Mouse (Mus musculus) splenic B cell, adult 2 months (primary cell): Measurements from ENCODE around the gene Rab4a.

Source experiments
- DNase-seq: peaks from one replicate; pipeline ENCODE4 v3.0.0-alpha.2; 2011; ENCODE audit warnings: low read depth, low spot score
- H3K27me3 ChIP-seq: 2 replicates; pipeline ENCODE4 v1.6.1; 2012; ENCODE audit warnings: mild to moderate bottlenecking, low read length, moderate library complexity, mixed read lengths; ENCODE audit not compliant: control insufficient read depth, poor library complexity, insufficient read depth, severe bottlenecking
- H3K36me3 ChIP-seq: 2 replicates; pipeline ENCODE4 v1.6.1; 2012; ENCODE audit warnings: mild to moderate bottlenecking, low read length, moderate library complexity, mixed read lengths; ENCODE audit not compliant: control insufficient read depth, poor library complexity, insufficient read depth, severe bottlenecking

Gene Rab4a

DNA sequence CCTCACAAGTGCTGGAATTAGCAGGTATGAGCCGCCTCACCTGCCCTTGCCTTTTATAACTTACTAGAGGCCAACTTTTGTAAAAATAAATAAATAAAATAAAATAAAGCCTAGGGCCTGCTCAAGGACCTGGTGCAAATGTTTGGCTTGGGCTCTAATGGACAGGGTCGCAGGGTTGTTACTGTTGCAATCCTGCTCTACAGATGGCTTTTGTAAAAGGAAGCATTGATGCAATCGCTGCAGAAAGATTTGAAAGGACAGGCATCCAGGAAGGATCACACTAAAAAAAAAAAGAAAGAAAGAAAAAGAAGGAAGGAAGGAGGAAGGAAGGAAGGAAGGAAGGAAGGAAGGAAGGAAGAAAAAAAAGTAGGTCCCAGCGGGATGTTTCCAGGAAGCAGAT is 54.6 kb downstream of the Rab4a start:
- no peak for DNase-seq
- H3K27me3 ChIP-seq: no peaks in the 10 kb centered on the region
- no peaks in the 10 kb centered on the region for H3K36me3 ChIP-seq

DNA sequence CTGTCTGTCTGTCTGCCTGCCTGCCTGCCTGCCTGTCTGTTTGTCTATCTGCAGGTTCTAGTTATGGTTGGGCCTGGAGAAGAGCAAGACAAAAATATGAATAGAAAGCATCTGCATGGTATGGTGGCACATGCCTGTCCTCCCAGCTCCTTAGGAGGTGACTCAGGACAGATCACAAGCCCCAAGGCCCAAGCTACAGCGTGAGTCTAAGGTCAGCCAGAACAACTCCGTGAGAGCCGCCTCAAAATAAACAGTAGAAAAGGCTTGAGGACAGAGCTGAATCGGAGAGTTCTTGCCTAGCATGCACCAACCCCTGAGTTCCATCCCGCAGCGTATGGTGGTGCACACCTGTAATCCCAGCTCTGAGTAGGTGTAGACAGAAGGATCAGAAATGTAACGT is 60.0 kb downstream of the Rab4a start:
- DNase-seq: no peak
- no peaks in the 10 kb centered on the region for H3K27me3 ChIP-seq
- no peaks in the 10 kb centered on the region for H3K36me3 ChIP-seq

- Histone ChIP-seq H3K36me3 (no peaks in the 10 kb centered on the region), H3K27me3 (no peaks in the 10 kb centered on the region)
- DNase-seq: no peak
These were observed 61.2 kb downstream of the Rab4a start for GRCm38 (mm10) chr8:123866971-123867370.

DNA sequence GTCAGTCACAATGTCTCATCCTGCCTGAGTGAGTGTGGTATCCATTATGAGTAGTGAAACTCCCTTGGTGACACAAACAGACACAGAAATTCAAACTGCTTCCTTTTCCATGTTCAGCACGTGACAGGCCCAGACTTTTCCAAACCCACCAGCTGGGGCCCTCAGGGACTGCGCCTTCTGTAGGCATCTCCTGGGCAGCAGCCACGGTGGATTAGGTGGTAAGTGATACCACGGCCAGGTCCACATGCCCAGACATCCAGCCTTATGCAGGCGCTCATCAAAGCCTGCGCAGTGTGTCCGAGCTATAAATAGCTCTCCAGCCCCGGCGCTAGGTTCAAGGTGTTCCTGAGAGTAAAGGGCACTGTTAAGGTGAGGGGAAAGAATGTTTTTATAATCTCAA is 66.3 kb downstream of the Rab4a start:
- Histone ChIP-seq H3K36me3 (no peaks in the 10 kb centered on the region), H3K27me3 (no peaks in the 10 kb centered on the region)
- no peak for DNase-seq

DNA sequence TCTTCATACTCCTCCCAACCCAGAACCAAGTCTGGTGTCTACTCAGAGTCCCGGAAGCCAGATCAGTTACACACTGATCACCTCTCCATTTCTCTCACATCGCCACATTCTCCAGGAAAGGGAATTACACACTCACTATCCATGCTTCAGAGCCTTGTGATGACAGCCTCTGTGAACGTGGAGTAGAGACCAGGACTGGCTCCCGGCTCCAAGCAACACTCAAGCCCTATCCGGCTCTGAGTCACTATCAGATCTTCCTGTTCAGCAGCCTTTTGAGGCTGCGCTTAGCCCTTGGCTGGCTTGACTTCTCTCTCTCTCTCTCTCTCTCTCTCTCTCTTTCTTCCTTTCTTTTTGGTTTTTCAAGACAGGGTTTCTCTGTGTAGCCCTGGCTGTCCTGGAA is 67.6 kb downstream of the Rab4a start:
- Histone ChIP-seq H3K27me3 (no peaks in the 10 kb centered on the region), H3K36me3 (no peaks in the 10 kb centered on the region)
- no peak for DNase-seq

GRCm38 (mm10) chr8:123874324-123874723 is 68.5 kb downstream of the Rab4a start:
- DNase-seq: no peak
- H3K36me3 ChIP-seq: no peaks in the 10 kb centered on the region
- no peaks in the 10 kb centered on the region for H3K27me3 ChIP-seq

DNA sequence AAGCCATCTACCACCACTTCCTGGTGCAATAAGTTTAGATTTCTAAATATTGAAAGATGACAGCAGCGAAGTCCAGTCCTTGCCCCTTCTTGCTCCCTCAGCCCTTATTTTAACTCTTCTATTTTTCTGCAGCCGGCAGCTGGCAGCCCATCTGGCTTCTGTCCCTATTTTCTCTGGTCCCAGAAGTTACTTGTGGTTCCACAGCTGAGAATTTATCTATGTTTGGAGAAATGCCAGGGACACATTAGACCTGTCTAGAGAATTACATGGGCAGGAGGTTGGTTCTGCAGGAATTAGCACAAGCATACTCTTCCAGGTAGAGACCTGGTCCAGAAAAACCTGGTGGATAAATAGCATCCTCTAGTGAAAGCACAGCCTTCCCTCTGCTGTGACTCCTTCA is 72.1 kb downstream of the Rab4a start:
- Histone ChIP-seq H3K36me3 (no peaks in the 10 kb centered on the region), H3K27me3 (no peaks in the 10 kb centered on the region)
- DNase-seq: no peak

- Histone ChIP-seq H3K36me3 (no peaks in the 10 kb centered on the region), H3K27me3 (no peaks in the 10 kb centered on the region)
- no peak for DNase-seq
These were observed 74.5 kb downstream of the Rab4a start for GRCm38 (mm10) chr8:123880271-123880670.

DNA sequence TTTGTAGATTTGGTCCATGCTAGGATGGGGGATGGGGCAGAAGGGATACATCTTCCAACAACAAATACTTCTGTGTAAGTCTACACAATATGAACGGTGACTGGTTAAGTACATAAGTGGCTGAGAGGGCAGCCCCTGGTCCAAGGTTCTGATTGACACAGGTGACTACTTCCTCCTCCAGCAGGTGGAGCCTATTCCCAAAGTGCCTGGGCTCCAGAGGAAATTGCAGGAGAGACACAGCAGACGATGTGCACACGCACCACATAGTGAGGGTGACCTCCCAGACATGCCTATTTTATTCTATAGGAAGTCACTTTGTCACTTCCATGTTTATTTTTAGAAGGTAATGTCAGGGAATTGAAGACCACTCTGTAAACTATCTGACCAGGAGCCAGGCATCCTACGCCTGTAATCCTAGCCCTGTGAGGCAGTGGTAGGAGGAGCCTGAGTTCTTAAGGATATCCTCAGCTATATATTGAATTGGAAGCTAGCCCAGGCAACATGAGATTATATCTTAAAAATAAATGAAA is 75.1 kb downstream of the Rab4a start:
- Histone ChIP-seq H3K27me3 (no peaks in the 10 kb centered on the region), H3K36me3 (no peaks in the 10 kb centered on the region)
- no peak for DNase-seq

GRCm38 (mm10) chr8:123882412-123882811 is 76.6 kb downstream of the Rab4a start:
- no peak for DNase-seq

DNA sequence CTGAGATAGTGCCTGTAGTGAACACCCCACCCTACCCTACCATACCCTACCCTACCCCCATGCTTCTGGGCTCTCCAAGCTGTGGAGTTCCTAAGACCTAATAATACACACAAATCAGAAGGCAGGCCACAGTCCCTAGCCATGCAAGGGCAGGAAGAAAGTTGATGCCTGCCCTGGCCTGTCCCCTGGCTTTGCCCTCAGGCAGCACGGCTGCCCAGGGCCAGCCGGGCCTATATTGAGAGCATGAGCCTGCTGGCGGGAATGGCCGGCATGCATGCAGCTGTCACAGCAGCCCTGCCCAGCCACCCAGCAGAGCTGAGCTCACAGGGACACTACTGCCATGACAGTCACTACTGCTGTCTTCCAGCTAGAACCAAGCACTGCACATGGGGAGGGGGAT is 77.3 kb downstream of the Rab4a start:
- no peak for DNase-seq
- Histone ChIP-seq H3K27me3 (no peaks in the 10 kb centered on the region), H3K36me3 (no peaks in the 10 kb centered on the region)

More at GRCm38 (mm10) chr8:123882412-123882811, 76.6 kb downstream of the Rab4a start:
- H3K27me3 ChIP-seq: no peaks in the 10 kb centered on the region
- no peaks in the 10 kb centered on the region for H3K36me3 ChIP-seq
